In genomic region chr11:52384667-52385066, GRCm38 (mm10) we compare ENCODE assay signal across 12 mouse cellular contexts. TPM values are rescaled to one million over a fixed set of nuclear protein-coding genes. Genes with fewer than 3 reads are reported as not detected.
DNase-seq lines count a peak whose midpoint lies in the region; ATAC-seq and TF ChIP-seq lines count a peak whose summit lies in the region.
"Had no signal": no experiment of that assay in that cellular context is flagged by ENCODE, and none has a peak within 500 bp of the region (broad histone marks: within the 10 kb centered on the region; RNA-seq: fewer than 3 reads in every experiment).

No protein-coding gene starts in this region.

- DNase-seq in embryo, embryonic 10 days (ENCODE audit: low spot score) = peak; percentile 35
- no peak for DNase-seq in embryo, embryonic 9.5 days (ENCODE audit: extremely low spot score)
- DNase-seq in liver, adult 2 months (ENCODE audit: extremely low read depth, low read depth, low spot score) = peak; percentile 43
- DNase-seq in MN1 (ENCODE audit: low spot score) = peak; percentile 41
- no peak for DNase-seq in thymus, adult 18-20 months
- DNase-seq in left cerebral cortex, postnatal 10 days (ENCODE audit: extremely low spot score in 1 of 2, low spot score in 2 of 2) = no peak
- DNase-seq: kidney, adult 11 months; thymus, postnatal 25 days had no signal

- no peaks in the 10 kb centered on the region for H3K27me3 ChIP-seq in liver, adult 2 months (ENCODE audit: control insufficient read depth, insufficient read depth, low read length)
- no peaks in the 10 kb centered on the region for H3K27me3 ChIP-seq in liver, embryonic 12.5 days (replicated peaks)
- H3K27me3 ChIP-seq: heart, embryonic 13.5 days; limb, embryonic 15.5 days had no signal

- peaks cover 6% of the 10 kb centered on the region; the same call in 1 of the 2 replicates for H3K79me2 ChIP-seq in liver, adult 2 months (ENCODE audit: control insufficient read depth, insufficient read depth, low read length)

- peaks cover 53% of the 10 kb centered on the region for H3K36me3 ChIP-seq in liver, adult 2 months (ENCODE audit: control insufficient read depth, insufficient read depth, low read length)
- H3K36me3 ChIP-seq in liver, embryonic 12.5 days = peaks cover 97% of the 10 kb centered on the region

- no peaks in the 10 kb centered on the region for H3K9me3 ChIP-seq in liver, embryonic 12.5 days (replicated peaks)
- H3K9me3 ChIP-seq: heart, embryonic 13.5 days; limb, embryonic 15.5 days had no signal

- no peak for TF ChIP-seq POLR2A in liver, adult 2 months (IDR thresholded peaks at IDR 0.05; ENCODE audit: extremely low read depth, insufficient read depth, low read length)

- H3K4me2 ChIP-seq in liver, embryonic 12.5 days = no peak overlapping the region
- H3K4me2 ChIP-seq: heart, embryonic 13.5 days; limb, embryonic 15.5 days had no signal

- peaks cover 17% of the 10 kb centered on the region for H3K4me1 ChIP-seq in liver, adult 2 months (ENCODE audit: control insufficient read depth, insufficient read depth, low read length)
- H3K4me1 ChIP-seq in liver, embryonic 12.5 days = no peaks in the 10 kb centered on the region
- H3K4me1 ChIP-seq: limb, embryonic 15.5 days had no signal

- no peak for ATAC-seq in liver, embryonic 12.5 days
- 0 out of 2 replicates have a peak, but pooled peaks have one; percentile 18 for ATAC-seq in megakaryocyte-erythroid progenitor cell, adult 5-6 weeks (replicated peaks; ENCODE audit: low FRiP score, low TSS enrichment, poor library complexity, severe bottlenecking)

- no peak for TF ChIP-seq CTCF in liver, adult 2 months (IDR thresholded peaks at IDR 0.05; ENCODE audit: low read depth, low read length)

- WGBS in liver, adult 2 months = 49% methylated on average over 3 of the region's 3 CpGs
- 51% methylated on average over 3 of the region's 3 CpGs for WGBS in liver, embryonic 12.5 days (ENCODE audit: insufficient replicate concordance)

- H3K9ac ChIP-seq in liver, adult 2 months (ENCODE audit: low read depth, low read length) = no peak overlapping the region
- H3K9ac ChIP-seq in liver, embryonic 12.5 days = no peak overlapping the region
- H3K9ac ChIP-seq: heart, embryonic 13.5 days; limb, embryonic 15.5 days had no signal

- no peak overlapping the region for H3K4me3 ChIP-seq in liver, adult 2 months (ENCODE audit: insufficient read depth, low read depth, low read length)
- no peak overlapping the region for H3K4me3 ChIP-seq in liver, embryonic 12.5 days
- H3K4me3 ChIP-seq: heart, embryonic 13.5 days; limb, embryonic 15.5 days had no signal

- no peak overlapping the region for H3K27ac ChIP-seq in liver, adult 2 months (replicated peaks; ENCODE audit: insufficient read depth, low read depth, low read length)
- H3K27ac ChIP-seq in liver, embryonic 12.5 days = no peak overlapping the region
- H3K27ac ChIP-seq: heart, embryonic 13.5 days; limb, embryonic 15.5 days had no signal

- intact Hi-C loops in left cerebral cortex, postnatal 10 days (cut with DNase I) = no loop called here

RNA-seq across cellular contexts. Expression of gene 9530068E07Rik, which starts 11.6 kb away (rescaled TPM):
- total RNA-seq in liver, adult 2 months (2014; rRNA removed) = 110 and 121 TPM in 2 replicates
- polyA plus RNA-seq in liver, adult 2 months (2012; rRNA removed) = 111 and 123 TPM in 2 replicates
- polyA plus RNA-seq in liver, embryonic 12.5 days (2016; fragmentation: Nextera tagmentation; extraction: Ambion mirVana) = 72.5 and 76.4 TPM in 2 replicates
- 49.7 and 60.7 TPM in 2 replicates for total RNA-seq in megakaryocyte-erythroid progenitor cell, adult 5-6 weeks (2014; fragmentation: Nextera tagmentation)
- 51.1 and 58.3 TPM in 2 replicates for total RNA-seq in megakaryocyte-erythroid progenitor cell, adult 5-6 weeks (2017)
- 10 to 100 TPM; 72.4 to 74.2 TPM for total RNA-seq in left cerebral cortex, postnatal 10 days (2021)

RNA-seq across cellular contexts. Expression of gene Vdac1, which starts 24.0 kb away (rescaled TPM):
- 213 and 220 TPM in 2 replicates for total RNA-seq in liver, adult 2 months (2014; rRNA removed)
- polyA plus RNA-seq in liver, adult 2 months (2012; rRNA removed) = 71.7 and 75.9 TPM in 2 replicates
- 156 and 159 TPM in 2 replicates for polyA plus RNA-seq in liver, embryonic 12.5 days (2016; fragmentation: Nextera tagmentation; extraction: Ambion mirVana)
- total RNA-seq in megakaryocyte-erythroid progenitor cell, adult 5-6 weeks (2014; fragmentation: Nextera tagmentation) = 192 and 199 TPM in 2 replicates
- total RNA-seq in megakaryocyte-erythroid progenitor cell, adult 5-6 weeks (2017) = 232 and 301 TPM in 2 replicates
- 100 to 1,000 TPM; 588 to 615 TPM for total RNA-seq in left cerebral cortex, postnatal 10 days (2021)

Comparison
In these comparisons a context has a peak if more than half of its experiments do, and no peak if none do; other contexts are left out.
1. DNase-seq: peak in embryo, embryonic 10 days (single experiment), liver, adult 2 months (single experiment) and MN1 (single experiment); none in embryo, embryonic 9.5 days (single experiment), thymus, adult 18-20 months (0 of 2) and left cerebral cortex, postnatal 10 days (0 of 2).